Mouse (Mus musculus): ENCODE measurements around the gene Runx2.

Runx2 gene

DNA sequence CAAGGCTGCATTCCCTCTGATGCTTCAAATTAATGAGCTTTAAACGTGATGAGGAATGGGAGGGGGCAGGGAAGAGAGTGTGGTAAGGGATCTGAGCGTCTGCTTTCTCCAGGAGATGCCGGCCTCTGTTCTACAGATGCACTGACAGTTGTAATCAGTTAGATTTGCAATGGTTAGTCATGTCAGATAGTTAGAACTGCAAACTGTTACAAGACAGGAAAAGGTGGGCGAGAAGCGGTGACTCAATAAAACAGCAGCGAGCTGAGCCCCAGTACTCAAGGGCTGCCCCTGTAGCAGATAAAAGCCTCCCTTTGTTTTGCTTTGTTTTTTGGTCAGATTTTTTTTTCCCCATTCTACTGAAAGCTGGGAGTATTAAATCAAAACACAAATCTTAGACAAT lies 96.6 kb downstream of the Runx2 start:
- in situ Hi-C loops (cut with MseI, MboI), result no loop called here

DNA sequence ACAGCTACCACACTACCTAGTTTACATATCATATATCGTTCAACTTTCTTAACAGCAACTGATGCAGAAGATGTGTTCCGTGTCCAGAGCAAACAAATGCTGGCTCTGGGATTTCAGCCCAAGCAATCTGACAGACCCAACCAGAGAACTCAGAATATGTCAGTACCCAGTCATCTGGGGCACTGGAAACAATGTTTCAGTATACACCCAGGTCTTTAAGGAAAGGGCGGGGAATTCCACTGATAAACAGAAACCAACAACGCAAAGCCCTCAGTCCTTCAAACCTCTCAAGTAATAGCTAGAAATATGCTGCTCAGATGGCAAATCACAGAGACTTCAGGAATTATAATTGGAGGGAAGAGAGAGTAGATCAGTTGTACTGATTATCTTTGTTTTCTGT lies 100.5 kb downstream of the Runx2 start:
- in situ Hi-C loops (cut with MseI, MboI), result no loop called here

- in situ Hi-C loops (cut with MseI, MboI), result no loop called here
These were observed 101.2 kb downstream of the Runx2 start for GRCm38 (mm10) chr17:44713404-44713803.

DNA sequence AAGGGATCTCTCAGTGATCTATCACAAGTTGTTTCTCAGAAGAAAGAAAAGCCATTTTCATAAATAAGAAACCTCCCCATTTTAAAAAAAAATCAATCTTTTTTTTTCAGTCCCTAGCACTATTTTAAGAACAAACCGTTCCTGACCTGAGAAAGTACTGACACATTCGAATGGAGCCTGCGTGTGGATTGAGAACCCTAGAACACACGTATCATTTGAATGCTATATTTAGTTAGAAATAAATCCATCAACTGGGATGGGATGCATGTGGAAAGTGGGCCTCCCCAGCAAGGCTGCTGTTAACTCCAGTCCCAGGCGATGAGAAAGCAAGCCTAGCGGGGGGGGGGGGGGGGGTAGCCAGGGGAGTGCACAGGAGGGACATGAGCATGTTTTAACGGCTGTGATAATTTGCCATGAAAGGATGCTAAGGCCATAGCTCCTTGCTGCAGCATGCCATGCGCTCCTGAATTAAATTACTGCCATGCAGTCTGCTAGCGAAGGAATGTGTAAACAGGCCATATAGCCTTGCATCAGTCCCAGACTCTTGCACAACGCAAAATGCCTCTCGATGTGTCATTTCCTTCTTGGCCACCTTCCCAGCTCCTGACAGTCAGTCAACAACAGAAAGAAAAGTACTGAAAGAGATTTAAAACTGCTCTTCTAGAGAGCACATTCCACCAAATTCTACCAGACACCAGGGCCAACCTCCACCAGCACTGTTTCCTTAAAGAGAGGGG lies 104.9 kb downstream of the Runx2 start:
- in situ Hi-C loops (cut with MseI, MboI), result no loop called here

DNA sequence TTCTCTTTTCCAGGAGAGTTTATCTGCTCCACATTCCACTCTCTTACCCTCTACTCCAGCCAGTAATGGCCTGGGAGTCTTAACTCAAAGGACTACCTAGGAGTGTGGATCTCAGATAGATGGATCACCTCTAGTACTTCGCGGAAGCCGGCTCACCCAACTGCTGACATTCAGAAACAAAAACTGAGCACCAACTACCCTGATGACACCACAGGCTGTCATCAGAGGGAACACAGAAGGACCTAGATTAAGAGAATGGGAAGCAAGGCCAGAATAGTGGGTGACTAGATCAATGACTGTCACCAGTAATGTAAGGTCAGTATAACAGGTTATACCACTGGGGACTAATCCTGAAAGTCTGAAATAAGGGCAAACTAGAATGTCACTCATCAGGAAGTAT lies 106.6 kb downstream of the Runx2 start:
- in situ Hi-C loops (cut with MseI, MboI), result no loop called here

DNA sequence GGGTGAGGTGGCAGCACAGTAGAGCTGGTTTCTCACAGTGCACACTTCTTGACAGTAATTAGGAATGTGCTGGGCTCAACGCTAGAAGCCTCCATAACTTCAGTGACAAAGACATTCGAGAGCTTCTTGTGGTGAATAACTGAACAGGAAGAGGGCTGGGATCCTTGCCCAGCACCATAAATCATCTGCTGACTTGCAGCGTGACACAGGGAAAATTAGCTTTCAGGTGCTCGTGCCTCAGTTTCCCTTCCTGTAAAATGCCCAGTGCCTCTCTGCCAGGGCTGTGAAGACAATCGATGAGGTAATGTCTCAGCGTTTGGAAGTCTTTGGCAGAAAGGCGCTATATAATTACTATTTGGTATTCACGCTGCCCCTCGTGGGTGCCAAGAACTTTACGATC lies 108.1 kb downstream of the Runx2 start:
- in situ Hi-C loops (cut with MseI, MboI), result no loop called here

- in situ Hi-C loops (cut with MseI, MboI), result no loop called here
These were observed 111.9 kb downstream of the Runx2 start for GRCm38 (mm10) chr17:44702506-44703298.

GRCm38 (mm10) chr17:44701531-44701930 lies 113.1 kb downstream of the Runx2 start:
- in situ Hi-C loops (cut with MseI, MboI), result no loop called here

DNA sequence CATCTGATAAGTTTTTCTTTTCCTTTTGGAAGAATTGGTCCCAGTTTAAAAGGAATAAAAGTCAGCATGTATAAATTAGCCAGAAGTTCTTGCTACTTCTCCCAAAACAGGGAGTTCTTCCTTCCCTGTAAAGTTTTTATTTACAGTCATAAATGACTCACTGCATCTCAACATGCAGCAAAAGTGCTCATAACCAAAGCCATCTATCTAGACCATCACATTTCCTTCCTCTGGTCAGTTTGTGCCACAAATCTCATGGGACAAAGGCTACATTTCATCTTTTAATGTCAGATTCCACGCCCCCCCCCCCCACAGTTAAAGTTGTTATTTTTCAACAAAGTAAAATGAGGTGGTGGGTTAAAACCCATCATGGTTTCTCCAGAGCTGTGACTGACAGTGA lies 114.3 kb downstream of the Runx2 start:
- in situ Hi-C loops (cut with MseI, MboI), result no loop called here

- in situ Hi-C loops (cut with MseI, MboI), result no loop called here
These were observed 117.5 kb downstream of the Runx2 start for GRCm38 (mm10) chr17:44697053-44697452.

- in situ Hi-C loops (cut with MseI, MboI), result no loop called here
These were observed 121.0 kb downstream of the Runx2 start for GRCm38 (mm10) chr17:44693552-44693951.

GRCm38 (mm10) chr17:44691517-44691916 lies 123.1 kb downstream of the Runx2 start:
- in situ Hi-C loops (cut with MseI, MboI), result no loop called here

DNA sequence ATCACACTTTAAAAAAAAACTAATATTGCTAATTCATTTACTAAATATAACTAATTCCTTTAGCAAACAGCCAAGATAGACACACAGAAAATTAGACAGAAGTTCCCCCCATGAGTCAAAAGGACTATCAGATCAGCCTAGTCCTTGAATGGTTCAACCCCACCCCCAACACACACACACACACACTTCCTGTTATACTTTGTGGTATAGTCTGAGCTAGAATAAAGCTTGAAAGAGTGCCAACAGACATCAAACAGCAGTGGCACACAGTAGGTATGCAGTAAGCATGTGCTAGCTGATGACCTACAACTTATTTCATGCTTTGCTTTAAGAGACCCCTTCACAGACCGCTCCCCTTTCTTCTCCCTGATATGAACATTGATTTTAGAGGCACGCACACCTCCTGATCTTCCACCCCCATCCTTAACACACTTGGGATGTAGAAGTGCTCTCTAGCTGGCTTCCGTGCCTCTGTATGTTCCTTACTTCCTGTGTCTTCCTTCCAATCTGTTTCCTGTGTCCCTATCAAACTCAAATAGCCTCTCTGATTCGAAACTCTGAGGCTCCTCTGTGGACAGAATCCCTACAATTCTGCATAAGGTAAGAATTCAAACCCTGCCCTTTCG lies 124.1 kb downstream of the Runx2 start:
- in situ Hi-C loops (cut with MseI, MboI), result no loop called here

DNA sequence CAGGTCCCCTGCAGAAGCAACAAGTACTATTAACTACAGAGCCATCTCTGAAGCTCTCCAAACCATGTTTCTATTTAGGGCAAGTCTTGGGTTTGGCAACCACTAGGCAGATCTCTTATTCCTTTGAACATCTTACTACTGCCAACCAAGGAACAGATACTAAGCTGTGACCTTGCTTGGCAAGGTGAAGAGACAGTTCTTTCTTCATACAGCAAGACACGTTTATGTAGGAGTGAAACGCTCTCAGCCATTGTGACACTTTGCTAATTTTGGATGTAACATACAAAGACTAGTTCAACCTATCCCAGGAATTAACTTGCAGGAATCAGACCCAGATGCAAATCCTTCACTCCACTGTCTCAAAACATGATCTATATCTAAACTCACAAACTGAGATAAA lies 126.3 kb downstream of the Runx2 start:
- in situ Hi-C loops (cut with MseI, MboI), result no loop called here

GRCm38 (mm10) chr17:44685514-44685913 lies 129.1 kb downstream of the Runx2 start:
- in situ Hi-C loops (cut with MseI, MboI), result no loop called here

- in situ Hi-C loops (cut with MseI, MboI), result no loop called here
These were observed 131.6 kb downstream of the Runx2 start for GRCm38 (mm10) chr17:44683026-44683425.

DNA sequence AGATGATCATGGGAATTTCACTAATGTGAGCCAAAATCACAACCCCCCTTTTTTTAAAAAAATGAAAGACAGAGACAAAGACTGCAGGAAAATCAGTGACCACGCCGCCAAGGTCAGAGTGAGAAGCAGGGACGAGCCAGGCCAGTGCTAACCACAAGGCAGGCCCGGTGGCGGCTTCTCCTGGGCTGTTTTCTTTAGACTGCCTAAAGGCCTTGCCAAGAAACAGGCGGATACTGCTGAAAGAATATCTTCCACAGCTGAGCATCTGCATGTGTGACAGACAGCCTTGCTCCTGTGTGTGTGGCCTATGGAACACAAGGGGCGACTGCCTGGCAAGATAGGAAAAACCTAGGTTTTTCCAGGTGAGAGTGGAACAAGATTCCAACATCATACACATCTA lies 136.8 kb downstream of the Runx2 start:
- in situ Hi-C loops (cut with MseI, MboI), result no loop called here

GRCm38 (mm10) chr17:44672806-44673205 lies 141.8 kb downstream of the Runx2 start:
- in situ Hi-C loops (cut with MseI, MboI), result no loop called here

GRCm38 (mm10) chr17:44671946-44672692 lies 142.5 kb downstream of the Runx2 start:
- in situ Hi-C loops (cut with MseI, MboI), result no loop called here

DNA sequence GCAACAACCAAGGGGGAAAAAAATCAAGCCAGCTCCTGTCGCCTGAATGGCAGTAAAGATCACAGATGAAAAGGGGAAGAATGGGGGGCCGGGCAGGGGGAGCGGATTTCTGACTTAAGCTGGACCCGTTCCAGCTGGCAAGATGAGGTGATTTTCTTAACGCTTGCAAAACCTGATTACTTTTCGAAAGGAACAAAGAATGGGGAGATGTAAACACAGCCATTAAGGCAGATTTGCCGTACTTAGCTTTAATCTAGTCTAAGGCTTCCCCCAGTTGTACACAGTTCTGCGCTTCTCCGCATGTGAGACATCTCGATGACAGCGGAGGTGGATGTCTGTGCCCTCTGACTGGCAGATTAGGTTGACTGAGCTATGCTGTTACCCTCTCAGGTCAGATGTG lies 144.6 kb downstream of the Runx2 start:
- in situ Hi-C loops (cut with MseI, MboI), result no loop called here

DNA sequence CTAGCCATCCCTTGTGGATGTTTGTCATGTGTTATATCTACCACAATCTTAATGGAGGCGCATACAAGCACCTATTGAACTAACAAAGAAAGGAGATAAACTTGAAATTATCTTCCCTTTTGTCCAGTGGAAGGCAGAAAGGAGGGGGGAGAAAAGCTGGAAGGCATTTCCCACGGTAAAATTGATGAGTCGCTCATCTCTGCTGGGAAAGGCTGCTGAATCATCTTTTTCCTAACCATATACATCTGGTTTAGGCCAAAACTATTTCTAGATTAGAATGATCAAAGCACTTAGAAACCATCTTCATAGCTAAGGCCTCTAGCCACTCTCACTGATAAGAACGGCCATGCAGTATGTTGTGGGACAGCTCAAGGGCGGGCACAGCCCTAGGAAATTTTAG lies 147.3 kb downstream of the Runx2 start:
- in situ Hi-C loops (cut with MseI, MboI), result no loop called here

GRCm38 (mm10) chr17:44663872-44664271 lies 150.7 kb downstream of the Runx2 start:
- in situ Hi-C loops (cut with MseI, MboI), result no loop called here
